Mouse (Mus musculus): ENCODE results near the gene Nob1. TPM values are rescaled to one million over a fixed set of nuclear protein-coding genes. Genes with fewer than 3 reads are reported as not detected.

Gene Nob1
- polyA plus RNA-seq, 1 experiment from 2014 or later, result 66.2 TPM

DNA sequence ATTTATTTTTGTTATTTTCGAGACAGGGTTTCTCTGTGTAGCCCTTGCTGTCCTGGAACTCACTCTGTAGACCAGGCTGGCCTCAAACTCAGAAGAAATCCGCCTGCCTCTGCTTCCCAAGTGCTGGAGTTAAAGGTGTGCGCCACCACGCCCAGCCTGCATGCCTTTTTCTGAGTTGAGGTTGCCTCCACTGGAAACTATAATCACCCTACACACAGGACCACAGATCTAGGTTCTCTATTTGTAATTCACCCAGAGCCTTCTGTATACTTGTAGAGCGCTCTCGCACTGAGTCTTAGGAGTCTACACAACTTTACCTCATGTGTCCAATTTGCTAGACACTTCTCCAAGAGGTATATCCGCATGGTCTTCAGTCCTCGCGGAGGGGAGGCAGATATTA, 675 bp downstream of the Nob1 start:
- H3K36me3 ChIP-seq (ENCODE audit: control insufficient read depth, insufficient read depth, low read length), result peaks cover 35% of the 10 kb centered on the region
- H3K4me1 ChIP-seq (replicated peaks; ENCODE audit: control insufficient read depth, insufficient read depth, low read length), result peaks cover 7% of the 10 kb centered on the region
- H3K27me3 ChIP-seq (replicated peaks; ENCODE audit: control insufficient read depth, insufficient read depth, low read length), result no peaks in the 10 kb centered on the region
- peak overlapping the region; percentile 100 for H3K4me3 ChIP-seq (ENCODE audit: low read depth, low read length)
- peak overlapping the region; percentile 36; the same call in 1 of the 2 replicates for H3K27ac ChIP-seq (ENCODE audit: low read depth)
- 34% methylated on average over 9 of the region's 9 CpGs for WGBS
- H3K4me2 ChIP-seq (ENCODE audit: low read length), result peak overlapping the region; percentile 69
- peak overlapping the region; percentile 80 for H3K9ac ChIP-seq (ENCODE audit: low read length)
- no peaks in the 10 kb centered on the region for H3K9me3 ChIP-seq (ENCODE audit: control insufficient read depth, low read length)
- no peak for ATAC-seq (replicated peaks; ENCODE audit: low FRiP score, low TSS enrichment, low read depth)
- peak; percentile 54 for DNase-seq (ENCODE audit: low spot score)

DNA sequence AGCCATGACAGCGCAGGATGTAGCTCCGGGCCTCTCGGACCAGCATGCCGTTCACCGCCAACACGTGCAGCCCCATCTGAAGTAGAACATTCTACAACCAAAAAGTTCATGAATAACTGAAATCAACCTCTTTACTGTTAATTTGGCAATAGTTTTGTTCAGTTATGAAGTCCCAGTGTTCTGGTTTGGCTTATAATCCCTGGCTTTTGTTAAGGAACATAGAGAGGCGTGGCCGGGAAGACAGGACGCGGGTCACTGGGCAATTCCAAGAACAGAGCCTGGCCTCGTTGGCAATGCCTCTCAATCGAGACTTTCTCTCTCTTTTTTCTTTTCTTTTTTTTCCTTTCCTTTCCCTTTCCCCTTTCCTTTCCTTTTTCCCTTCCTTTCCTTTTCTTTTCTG, 7.8 kb downstream of the Nob1 start:
- no peaks in the 10 kb centered on the region for H3K9me3 ChIP-seq (ENCODE audit: control insufficient read depth, low read length)
- H3K27ac ChIP-seq (ENCODE audit: low read depth), result no peak overlapping the region
- H3K27me3 ChIP-seq (replicated peaks; ENCODE audit: control insufficient read depth, insufficient read depth, low read length), result no peaks in the 10 kb centered on the region
- no peak overlapping the region for H3K4me3 ChIP-seq (ENCODE audit: low read depth, low read length)
- no peaks in the 10 kb centered on the region for H3K4me1 ChIP-seq (replicated peaks; ENCODE audit: control insufficient read depth, insufficient read depth, low read length)
- no peak for ATAC-seq (replicated peaks; ENCODE audit: low FRiP score, low TSS enrichment, low read depth)
- WGBS, result 92% methylated on average over 12 of the region's 12 CpGs
- no peak overlapping the region for H3K4me2 ChIP-seq (ENCODE audit: low read length)
- H3K9ac ChIP-seq (ENCODE audit: low read length), result no peak overlapping the region
- DNase-seq (ENCODE audit: low spot score), result no peak
- peaks cover 97% of the 10 kb centered on the region for H3K36me3 ChIP-seq (ENCODE audit: control insufficient read depth, insufficient read depth, low read length)

DNA sequence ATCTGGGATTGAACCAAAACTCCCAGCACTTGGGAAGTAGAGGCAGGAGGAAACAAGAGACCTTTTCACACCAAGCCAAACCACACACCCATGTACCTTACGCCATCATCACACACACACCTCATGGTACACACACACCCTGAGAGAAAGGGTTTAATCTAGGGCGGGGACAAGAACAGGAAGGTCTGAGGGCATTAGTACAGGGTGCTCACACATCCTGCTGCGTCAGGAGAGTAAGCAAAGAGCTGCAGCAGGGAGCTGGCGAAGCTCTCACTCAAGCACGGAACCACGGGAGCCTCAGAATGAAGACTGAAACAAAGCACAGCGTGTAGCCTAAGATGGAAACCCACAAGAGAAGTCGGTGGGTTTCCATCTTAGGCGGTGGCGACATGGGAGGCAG, 11.0 kb downstream of the Nob1 start:
- H3K4me3 ChIP-seq (ENCODE audit: low read depth, low read length), result no peak overlapping the region
- ATAC-seq (replicated peaks; ENCODE audit: low FRiP score, low TSS enrichment, low read depth) (no peak), DNase-seq (ENCODE audit: low spot score) (no peak)
- no peak overlapping the region for H3K9ac ChIP-seq (ENCODE audit: low read length)
- H3K9me3 ChIP-seq (ENCODE audit: control insufficient read depth, low read length), result no peaks in the 10 kb centered on the region
- H3K36me3 ChIP-seq (ENCODE audit: control insufficient read depth, insufficient read depth, low read length), result peaks cover 97% of the 10 kb centered on the region
- no peaks in the 10 kb centered on the region for H3K4me1 ChIP-seq (replicated peaks; ENCODE audit: control insufficient read depth, insufficient read depth, low read length)
- no peak overlapping the region for H3K4me2 ChIP-seq (ENCODE audit: low read length)
- H3K27me3 ChIP-seq (replicated peaks; ENCODE audit: control insufficient read depth, insufficient read depth, low read length), result no peaks in the 10 kb centered on the region
- no peak overlapping the region for H3K27ac ChIP-seq (ENCODE audit: low read depth)
- WGBS, result 92% methylated on average over 10 of the region's 10 CpGs

DNA sequence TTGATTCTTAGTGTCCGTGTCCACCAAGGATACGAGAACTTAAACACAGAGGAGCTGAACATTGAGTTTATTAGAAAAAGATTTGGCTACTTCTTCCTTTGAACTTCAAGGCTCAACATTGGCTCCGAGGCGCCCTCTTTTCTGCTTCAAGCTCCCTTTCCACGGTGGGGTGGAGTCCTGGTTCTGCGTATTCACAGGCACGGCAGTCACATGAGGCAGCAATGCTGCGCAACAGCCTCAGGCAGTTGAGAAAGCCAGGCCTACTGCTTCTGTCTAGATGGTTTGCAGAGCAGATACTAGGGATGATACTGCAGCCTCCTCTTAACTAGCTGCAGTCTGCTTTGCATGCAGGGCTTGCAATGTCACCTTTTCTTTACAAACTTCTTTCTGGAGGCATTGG, 12.3 kb downstream of the Nob1 start:
- H3K4me3 ChIP-seq (ENCODE audit: low read depth, low read length), result no peak overlapping the region
- no peaks in the 10 kb centered on the region for H3K4me1 ChIP-seq (replicated peaks; ENCODE audit: control insufficient read depth, insufficient read depth, low read length)
- no peaks in the 10 kb centered on the region for H3K27me3 ChIP-seq (replicated peaks; ENCODE audit: control insufficient read depth, insufficient read depth, low read length)
- DNase-seq (ENCODE audit: low spot score), result no peak
- H3K4me2 ChIP-seq (ENCODE audit: low read length), result no peak overlapping the region
- no peaks in the 10 kb centered on the region for H3K9me3 ChIP-seq (ENCODE audit: control insufficient read depth, low read length)
- ATAC-seq (replicated peaks; ENCODE audit: low FRiP score, low TSS enrichment, low read depth), result no peak
- no peak overlapping the region for H3K27ac ChIP-seq (ENCODE audit: low read depth)
- H3K36me3 ChIP-seq (ENCODE audit: control insufficient read depth, insufficient read depth, low read length), result peaks cover 85% of the 10 kb centered on the region
- no peak overlapping the region for H3K9ac ChIP-seq (ENCODE audit: low read length)
- 87% methylated on average over 8 of the region's 8 CpGs for WGBS

DNA sequence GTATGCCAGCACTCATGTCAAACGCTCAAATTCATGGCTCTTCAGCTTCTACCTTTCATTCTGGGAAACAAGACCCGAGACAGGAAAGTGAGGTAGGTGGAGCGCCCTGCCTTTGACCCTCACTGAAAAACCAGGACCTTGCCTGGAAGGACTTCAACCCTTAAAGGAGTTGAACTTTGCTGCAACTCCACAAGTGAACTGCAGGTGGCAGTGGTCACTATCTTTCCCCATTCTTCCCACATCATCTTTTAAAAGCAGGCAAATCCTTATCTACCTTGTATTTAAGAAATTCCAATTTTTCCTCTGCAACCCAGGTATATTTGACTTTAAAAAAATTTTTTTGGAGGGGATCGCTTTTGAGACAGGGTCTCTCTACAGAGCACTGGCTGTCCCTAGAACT, 13.5 kb downstream of the Nob1 start:
- Histone ChIP-seq H3K4me2 (ENCODE audit: low read length) (no peak overlapping the region), H3K4me3 (ENCODE audit: low read depth, low read length) (no peak overlapping the region), H3K27ac (ENCODE audit: low read depth) (no peak overlapping the region), H3K27me3 (replicated peaks; ENCODE audit: control insufficient read depth, insufficient read depth, low read length) (no peaks in the 10 kb centered on the region), H3K4me1 (replicated peaks; ENCODE audit: control insufficient read depth, insufficient read depth, low read length) (no peaks in the 10 kb centered on the region), H3K36me3 (ENCODE audit: control insufficient read depth, insufficient read depth, low read length) (peaks cover 74% of the 10 kb centered on the region), H3K9ac (ENCODE audit: low read length) (no peak overlapping the region), H3K9me3 (ENCODE audit: control insufficient read depth, low read length) (no peaks in the 10 kb centered on the region)
- ATAC-seq (replicated peaks; ENCODE audit: low FRiP score, low TSS enrichment, low read depth) (no peak), DNase-seq (ENCODE audit: low spot score) (peak; percentile 72)
- 76% methylated on average over 4 of the region's 4 CpGs for WGBS

DNA sequence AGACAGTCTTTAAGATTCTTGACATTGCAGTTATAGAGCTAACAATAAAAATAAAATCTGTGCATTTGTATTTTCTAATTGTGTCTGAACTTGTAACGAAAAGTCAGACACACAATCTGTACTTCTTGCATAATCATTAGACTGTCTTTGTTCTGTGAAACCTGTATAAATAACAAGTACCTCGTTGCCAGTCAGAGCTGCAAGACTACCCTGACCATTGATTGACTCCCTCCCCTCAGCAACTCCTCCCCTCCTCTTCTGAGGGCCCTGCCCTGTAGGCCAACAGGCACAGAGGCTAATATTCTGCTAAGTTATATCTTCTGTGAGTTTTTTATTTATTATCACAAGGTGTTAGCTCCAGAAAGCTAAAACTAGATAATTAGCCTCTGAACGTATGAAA, 18.9 kb downstream of the Nob1 start:
- 47% methylated on average over 3 of the region's 3 CpGs for WGBS
- no peaks in the 10 kb centered on the region for H3K9me3 ChIP-seq (ENCODE audit: control insufficient read depth, low read length)
- DNase-seq (ENCODE audit: low spot score) (no peak), ATAC-seq (replicated peaks; ENCODE audit: low FRiP score, low TSS enrichment, low read depth) (0 out of 2 replicates have a peak, but pooled peaks have one; percentile 40)
- no peaks in the 10 kb centered on the region for H3K27me3 ChIP-seq (replicated peaks; ENCODE audit: control insufficient read depth, insufficient read depth, low read length)
- H3K4me1 ChIP-seq (replicated peaks; ENCODE audit: control insufficient read depth, insufficient read depth, low read length), result 0 out of 2 replicates have a peak, but pooled peaks cover 11% of the 10 kb centered on the region
- no peak overlapping the region for H3K27ac ChIP-seq (ENCODE audit: low read depth)
- H3K4me3 ChIP-seq (ENCODE audit: low read depth, low read length), result no peak overlapping the region
- H3K9ac ChIP-seq (ENCODE audit: low read length), result no peak overlapping the region
- H3K4me2 ChIP-seq (ENCODE audit: low read length), result no peak overlapping the region
- H3K36me3 ChIP-seq (ENCODE audit: control insufficient read depth, insufficient read depth, low read length), result peaks cover 21% of the 10 kb centered on the region

DNA sequence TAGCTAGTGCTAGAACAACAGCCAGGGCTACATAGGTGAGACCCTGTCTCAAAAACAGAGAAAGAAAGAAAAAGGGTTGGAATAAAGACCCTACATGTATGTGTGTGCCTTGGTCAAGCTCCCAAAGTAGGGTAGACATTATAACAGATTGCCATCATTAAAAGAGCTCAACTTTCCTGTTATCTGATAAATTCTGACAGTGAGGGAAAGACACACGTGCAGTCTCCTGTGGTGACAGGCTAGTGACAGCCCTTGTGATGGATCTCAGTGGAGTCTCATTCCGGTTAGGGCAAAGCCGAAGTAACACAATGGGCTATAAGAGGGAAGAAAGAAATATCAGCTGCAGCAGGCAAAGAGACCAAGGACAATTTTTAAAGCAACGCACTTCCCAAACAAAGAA, 20.8 kb downstream of the Nob1 start:
- no peak overlapping the region for H3K27ac ChIP-seq (ENCODE audit: low read depth)
- DNase-seq (ENCODE audit: low spot score) (no peak), ATAC-seq (replicated peaks; ENCODE audit: low FRiP score, low TSS enrichment, low read depth) (no peak)
- H3K9me3 ChIP-seq (ENCODE audit: control insufficient read depth, low read length), result no peaks in the 10 kb centered on the region
- no peaks in the 10 kb centered on the region for H3K27me3 ChIP-seq (replicated peaks; ENCODE audit: control insufficient read depth, insufficient read depth, low read length)
- 0 out of 2 replicates have a peak, but pooled peaks cover 11% of the 10 kb centered on the region for H3K4me1 ChIP-seq (replicated peaks; ENCODE audit: control insufficient read depth, insufficient read depth, low read length)
- no peak overlapping the region for H3K9ac ChIP-seq (ENCODE audit: low read length)
- peaks cover 3% of the 10 kb centered on the region; the same call in 1 of the 2 replicates for H3K36me3 ChIP-seq (ENCODE audit: control insufficient read depth, insufficient read depth, low read length)
- WGBS, result 69% methylated on average over 4 of the region's 4 CpGs
- no peak overlapping the region for H3K4me2 ChIP-seq (ENCODE audit: low read length)
- H3K4me3 ChIP-seq (ENCODE audit: low read depth, low read length), result no peak overlapping the region

DNA sequence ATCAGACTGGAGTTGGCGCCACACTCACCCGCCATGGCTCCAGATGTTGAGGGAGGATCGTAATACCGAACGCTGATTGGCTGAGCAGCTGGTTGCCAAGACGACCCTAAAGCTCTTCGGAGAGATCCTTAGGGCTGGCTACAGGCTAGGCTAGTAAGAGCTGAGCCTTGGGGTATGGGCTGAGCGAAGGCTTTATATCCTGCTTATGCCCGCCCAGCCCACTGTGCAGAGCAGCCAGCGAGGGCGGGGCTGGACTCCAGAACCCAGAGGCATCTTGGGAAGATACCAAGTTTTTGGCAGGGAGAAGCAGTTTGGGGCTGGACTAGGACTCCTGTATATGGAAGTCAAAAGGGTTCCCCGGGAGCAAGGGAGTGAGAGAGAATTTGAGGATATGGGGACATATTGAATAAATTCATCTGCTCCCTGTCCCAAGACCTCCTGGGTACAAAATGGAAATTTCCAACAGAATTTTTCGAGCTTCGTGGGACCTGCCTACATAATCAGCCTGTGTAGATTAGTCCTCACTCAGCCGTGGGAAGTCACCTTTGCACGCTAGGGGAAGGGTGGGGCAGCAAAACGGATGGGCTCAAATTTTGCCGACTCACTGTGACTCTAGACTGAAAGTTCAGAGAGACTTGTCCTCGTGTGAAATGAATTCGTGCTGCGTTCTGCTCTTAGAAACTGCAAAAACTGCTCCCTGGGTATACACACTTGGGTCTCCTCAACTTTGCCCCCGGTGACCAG, 21.6 kb downstream of the Nob1 start, which contains the start of gene Nqo1:
Nqo1 (minus strand) TSS at position 169 of the 744 bp plus-strand sequence.
- ATAC-seq (replicated peaks; ENCODE audit: low FRiP score, low TSS enrichment, low read depth) (peak; percentile 92), DNase-seq (ENCODE audit: low spot score) (peak; percentile 76)
- H3K4me3 ChIP-seq (ENCODE audit: low read depth, low read length), result peak within 1 kb of the TSS; percentile 30
- H3K27me3 ChIP-seq (replicated peaks; ENCODE audit: control insufficient read depth, insufficient read depth, low read length), result no peaks in the 10 kb centered on the region
- peak within 1 kb of the TSS; percentile 33; the same call in 1 of the 2 replicates for H3K27ac ChIP-seq (ENCODE audit: low read depth)
- WGBS, result 15% methylated on average over 22 of the region's 22 CpGs
- peak within 1 kb of the TSS; percentile 59 for H3K4me2 ChIP-seq (ENCODE audit: low read length)
- H3K36me3 ChIP-seq (ENCODE audit: control insufficient read depth, insufficient read depth, low read length), result no peaks in the 10 kb centered on the region; the same call in 1 of the 2 replicates
- H3K9me3 ChIP-seq (ENCODE audit: control insufficient read depth, low read length), result no peaks in the 10 kb centered on the region
- H3K9ac ChIP-seq (ENCODE audit: low read length), result peak within 1 kb of the TSS; percentile 34
- H3K4me1 ChIP-seq (replicated peaks; ENCODE audit: control insufficient read depth, insufficient read depth, low read length), result 0 out of 2 replicates have a peak, but pooled peaks cover 11% of the 10 kb centered on the region

DNA sequence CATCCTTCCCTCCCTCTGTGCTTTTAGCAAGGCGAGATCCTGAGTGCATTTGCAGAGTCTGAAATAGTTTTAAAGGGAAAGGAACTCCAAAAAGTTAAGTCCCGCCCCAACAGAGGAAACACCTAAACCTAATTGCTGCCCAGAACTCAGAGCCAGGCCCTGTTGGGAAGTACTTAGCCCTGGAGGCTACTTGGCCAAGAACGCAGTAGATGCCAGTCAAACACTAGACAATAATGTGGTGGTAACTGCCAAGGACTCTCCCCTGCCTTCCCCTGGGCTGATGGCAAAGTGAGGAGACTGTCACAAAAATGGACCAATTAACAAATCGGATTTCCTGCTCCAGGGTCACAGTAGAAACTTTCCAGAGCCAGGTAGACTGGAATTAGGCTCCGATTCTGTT, 23.0 kb downstream of the Nob1 start:
- Histone ChIP-seq H3K4me3 (ENCODE audit: low read depth, low read length) (no peak overlapping the region), H3K36me3 (ENCODE audit: control insufficient read depth, insufficient read depth, low read length) (no peaks in the 10 kb centered on the region), H3K4me1 (replicated peaks; ENCODE audit: control insufficient read depth, insufficient read depth, low read length) (0 out of 2 replicates have a peak, but pooled peaks cover 11% of the 10 kb centered on the region), H3K9ac (ENCODE audit: low read length) (no peak overlapping the region), H3K4me2 (ENCODE audit: low read length) (no peak overlapping the region), H3K27ac (ENCODE audit: low read depth) (no peak overlapping the region), H3K27me3 (replicated peaks; ENCODE audit: control insufficient read depth, insufficient read depth, low read length) (no peaks in the 10 kb centered on the region), H3K9me3 (ENCODE audit: control insufficient read depth, low read length) (no peaks in the 10 kb centered on the region)
- DNase-seq (ENCODE audit: low spot score) (no peak), ATAC-seq (replicated peaks; ENCODE audit: low FRiP score, low TSS enrichment, low read depth) (no peak)
- WGBS, result 77% methylated on average over 5 of the region's 5 CpGs
